ENCODE assay signal across 15 mouse cellular contexts in the genomic region with DNA sequence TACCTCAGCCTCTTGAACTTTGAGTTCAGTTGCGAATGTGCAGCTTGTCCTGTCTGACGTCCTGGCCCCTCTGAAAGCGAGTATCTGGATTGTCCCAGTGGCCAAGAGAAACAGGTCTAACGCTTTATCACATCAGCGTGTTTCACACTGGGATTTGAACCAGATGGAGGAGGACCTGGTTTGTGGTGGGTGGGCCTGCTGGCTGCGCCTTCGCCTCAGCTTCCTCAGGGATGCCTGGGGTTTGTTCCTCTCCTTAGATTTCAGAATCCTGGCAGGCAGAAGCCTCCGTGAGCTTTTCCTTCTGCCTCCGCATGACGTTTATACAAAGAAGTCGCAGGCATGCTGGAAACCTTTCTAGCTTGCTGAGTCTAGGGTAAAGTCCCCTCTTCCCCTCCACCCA.
"Had no signal": no experiment of that assay in that cellular context is flagged by ENCODE, and none has a peak within 500 bp of the region (broad histone marks: within the 10 kb centered on the region; RNA-seq: fewer than 3 reads in every experiment).

No protein-coding gene starts in this region.

- H3K4me2 ChIP-seq: limb, embryonic 13.5 days; liver, embryonic 13.5 days; midbrain, embryonic 11.5 days; neural tube, embryonic 12.5 days had no signal

- H3K4me1 ChIP-seq: liver, embryonic 13.5 days; neural tube, embryonic 12.5 days had no signal

- H3K36me3 ChIP-seq: limb, embryonic 13.5 days; liver, embryonic 13.5 days; neural tube, embryonic 12.5 days had no signal

- H3K9ac ChIP-seq: limb, embryonic 13.5 days; liver, embryonic 13.5 days; neural tube, embryonic 12.5 days had no signal

- H3K4me3 ChIP-seq: limb, embryonic 13.5 days; liver, embryonic 13.5 days; neural tube, embryonic 12.5 days had no signal

- H3K27ac ChIP-seq: limb, embryonic 13.5 days; liver, embryonic 13.5 days; neural tube, embryonic 12.5 days had no signal

- DNase-seq: kidney, adult 18-20 months; kidney, adult 9 months; kidney, postnatal 25 days; layer of hippocampus, postnatal 36 days; left cerebral cortex, postnatal 4 days; liver, embryonic 13.5 days; lung, adult 2 months; lung, postnatal 14 days; lung, postnatal 4 days; midbrain, embryonic 14.5 days; thymus, adult 18-20 months; thymus, postnatal 36 days had no signal

- H3K9me3 ChIP-seq: limb, embryonic 13.5 days; liver, embryonic 13.5 days; neural tube, embryonic 12.5 days had no signal

- H3K27me3 ChIP-seq: liver, embryonic 13.5 days had no signal
